Comparison of ENCODE assay signal across 13 mouse cellular contexts in the genomic region with DNA sequence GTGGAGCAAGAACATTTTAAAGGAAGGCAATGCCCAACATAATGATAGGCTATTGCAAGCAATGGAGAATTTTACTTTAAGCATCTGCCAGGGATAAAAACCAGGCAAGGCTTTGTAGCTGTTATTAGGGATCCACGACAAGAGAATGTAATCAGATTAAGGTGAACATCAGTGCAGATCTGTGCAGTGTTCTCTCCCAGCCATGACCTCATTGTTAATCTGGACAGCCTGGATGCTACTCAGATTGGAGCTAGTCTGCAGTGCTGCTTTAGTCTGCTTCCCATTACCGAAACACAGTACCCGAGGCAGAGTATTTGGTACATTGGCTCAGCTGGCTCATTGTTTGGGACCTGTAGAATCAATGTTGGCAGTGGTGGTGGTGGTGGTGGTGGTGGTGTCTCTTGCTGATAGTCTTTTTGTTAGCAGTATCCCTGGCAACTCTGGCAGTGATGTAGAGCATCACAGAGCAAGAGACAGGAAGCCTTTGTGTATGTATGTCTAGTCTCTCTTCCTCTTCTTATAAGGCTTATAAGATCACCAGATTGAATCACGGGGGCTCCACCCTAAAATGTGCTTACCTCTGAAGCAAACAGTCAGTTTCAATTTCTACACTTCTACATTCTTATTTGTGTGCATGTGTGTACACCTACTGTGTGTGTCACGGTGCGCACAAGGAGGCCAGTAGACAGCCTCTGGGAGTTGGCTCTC. TPM values are rescaled to one million over a fixed set of nuclear protein-coding genes. Genes with fewer than 3 reads are reported as not detected.
DNase-seq lines count a peak whose midpoint lies in the region; ATAC-seq and TF ChIP-seq lines count a peak whose summit lies in the region.
"Had no signal": no experiment of that assay in that cellular context is flagged by ENCODE, and none has a peak within 500 bp of the region (broad histone marks: within the 10 kb centered on the region; RNA-seq: fewer than 3 reads in every experiment).

No protein-coding gene starts in this region.

- H3K9ac ChIP-seq in forebrain, embryonic 13.5 days, result no peak overlapping the region
- H3K9ac ChIP-seq in kidney, embryonic 15.5 days, result no peak overlapping the region
- H3K9ac ChIP-seq: liver, embryonic 12.5 days had no signal

- peaks cover 13% of the 10 kb centered on the region; the same call in 1 of the 2 replicates for H3K4me1 ChIP-seq in spleen, adult 2 months (ENCODE audit: control insufficient read depth, insufficient read depth, insufficient read length)
- H3K4me1 ChIP-seq in forebrain, embryonic 13.5 days, result peaks cover 4% of the 10 kb centered on the region
- H3K4me1 ChIP-seq in kidney, embryonic 15.5 days, result no peaks in the 10 kb centered on the region

- no peak for TF ChIP-seq POLR2A in spleen, adult 2 months (IDR thresholded peaks at IDR 0.05; ENCODE audit: low read depth, low read length)

- 51% methylated on average over 6 of the region's 6 CpGs for WGBS in spleen, adult 2 months
- WGBS in forebrain, embryonic 13.5 days, result 87% methylated on average over 6 of the region's 6 CpGs
- 86% methylated on average over 6 of the region's 6 CpGs for whole genome bisulfite sequencing in kidney, embryonic 15.5 days

- H3K9me3 ChIP-seq in forebrain, embryonic 13.5 days (replicated peaks), result no peaks in the 10 kb centered on the region
- H3K9me3 ChIP-seq in kidney, embryonic 15.5 days (replicated peaks), result no peaks in the 10 kb centered on the region
- H3K9me3 ChIP-seq: liver, embryonic 12.5 days had no signal

- no peaks in the 10 kb centered on the region for H3K36me3 ChIP-seq in spleen, adult 2 months (ENCODE audit: control insufficient read depth, insufficient read depth, low read length)
- H3K36me3 ChIP-seq in forebrain, embryonic 13.5 days (ENCODE audit: poor library complexity, severe bottlenecking), result no peaks in the 10 kb centered on the region
- H3K36me3 ChIP-seq in kidney, embryonic 15.5 days, result no peaks in the 10 kb centered on the region
- H3K36me3 ChIP-seq: liver, embryonic 12.5 days had no signal

- peak overlapping the region; percentile 96 for H3K27ac ChIP-seq in spleen, adult 2 months (ENCODE audit: insufficient read depth, low read length)
- no peak overlapping the region for H3K27ac ChIP-seq in forebrain, embryonic 13.5 days
- no peak overlapping the region for H3K27ac ChIP-seq in kidney, embryonic 15.5 days
- H3K27ac ChIP-seq: liver, embryonic 12.5 days had no signal

- H3K4me3 ChIP-seq in spleen, adult 2 months (ENCODE audit: extremely low read depth, insufficient read depth, insufficient read length), result peak overlapping the region; percentile 44; the same call in 1 of the 2 replicates
- no peak overlapping the region for H3K4me3 ChIP-seq in forebrain, embryonic 13.5 days
- H3K4me3 ChIP-seq in kidney, embryonic 15.5 days (replicated peaks), result no peak overlapping the region
- H3K4me3 ChIP-seq: liver, embryonic 12.5 days had no signal

- H3K4me2 ChIP-seq in forebrain, embryonic 13.5 days, result no peak overlapping the region
- no peak overlapping the region for H3K4me2 ChIP-seq in kidney, embryonic 15.5 days
- H3K4me2 ChIP-seq: liver, embryonic 12.5 days had no signal

- no peak for TF ChIP-seq CTCF in spleen, adult 2 months (IDR thresholded peaks at IDR 0.05; ENCODE audit: extremely low read depth, insufficient read depth, insufficient read length, insufficient replicate concordance)

- no peak for ATAC-seq in forebrain, embryonic 13.5 days
- ATAC-seq in kidney, embryonic 15.5 days (replicated peaks; ENCODE audit: low FRiP score), result no peak
- ATAC-seq: intestine, embryonic 16.5 days; liver, embryonic 12.5 days had no signal

- H3K27me3 ChIP-seq in spleen, adult 2 months (ENCODE audit: control insufficient read depth, insufficient read depth, low read length), result no peaks in the 10 kb centered on the region
- H3K27me3 ChIP-seq in forebrain, embryonic 13.5 days, result no peaks in the 10 kb centered on the region
- no peaks in the 10 kb centered on the region for H3K27me3 ChIP-seq in kidney, embryonic 15.5 days
- H3K27me3 ChIP-seq: liver, embryonic 12.5 days had no signal

- DNase-seq in spleen, adult 2 months (ENCODE audit: low read depth in 1 of 2, low spot score in 2 of 2), result peak; percentile 52 to 87
- no peak for DNase-seq in spleen, postnatal 4 days (ENCODE audit: low spot score in 2 of 2)
- peak; percentile 35 for DNase-seq in MN1 (ENCODE audit: low spot score)
- peak; percentile 10 for DNase-seq in lung, postnatal 14 days
- DNase-seq in thymus, postnatal 14 days, result peak; percentile 56
- DNase-seq in right cerebral cortex, adult 18-20 months, result no peak
- DNase-seq: cerebellum, adult 18-20 months; heart, postnatal 36 days; kidney, postnatal 36 days had no signal

RNA-seq across cellular contexts. Expression of gene Glcci1, which starts 4.7 kb away (rescaled TPM):
- polyA plus RNA-seq in spleen, adult 2 months (2012; rRNA removed), result 11.2 and 14.0 TPM in 2 replicates
- 9.6 and 14.6 TPM in 2 replicates for polyA plus RNA-seq in forebrain, embryonic 13.5 days (2015; fragmentation: Nextera tagmentation; extraction: Ambion mirVana)
- polyA plus RNA-seq in kidney, embryonic 15.5 days (2015; fragmentation: Nextera tagmentation; extraction: Ambion mirVana), result 9.4 and 11.3 TPM in 2 replicates

Comparison
In these comparisons a context has a peak if more than half of its experiments do, and no peak if none do; other contexts are left out.
1. DNase-seq: peak in spleen, adult 2 months (2 of 2), MN1 (single experiment), lung, postnatal 14 days (single experiment) and thymus, postnatal 14 days (single experiment); none in spleen, postnatal 4 days (0 of 2) and right cerebral cortex, adult 18-20 months (single experiment).